Mouse (Mus musculus) liver, postnatal 0 days (tissue): ENCODE data around the gene Zbtb46.

Experiments used
- CTCF ChIP-seq: sonication (generic); IDR thresholded peaks from 2 replicates; pipeline ENCODE4 v1.5.1; 2016; ENCODE audit warnings: antibody characterized with exemption, low read depth
- EP300 ChIP-seq: IDR thresholded peaks from 2 replicates; pipeline ENCODE4 v1.6.1; 2016; ENCODE audit warnings: antibody characterized with exemption, low read depth, mild to moderate bottlenecking

- no peak for TF ChIP-seq CTCF
- TF ChIP-seq EP300: no peak
Observed at GRCm38 (mm10) chr2:181485741-181486140, 26.5 kb upstream of the Zbtb46 start.
